Mouse (Mus musculus) lung, postnatal 10 days (tissue): ENCODE data around the gene Sumo1.
"Not testable (repeated sequence)": the region's sequence is repeated elsewhere in the genome, so short reads cannot be mapped to it uniquely, and the experiment has no call there.

Source experiments
- DNase-seq: peaks from one replicate; pipeline ENCODE4 v3.0.0; 2021

The Sumo1 gene

DNA sequence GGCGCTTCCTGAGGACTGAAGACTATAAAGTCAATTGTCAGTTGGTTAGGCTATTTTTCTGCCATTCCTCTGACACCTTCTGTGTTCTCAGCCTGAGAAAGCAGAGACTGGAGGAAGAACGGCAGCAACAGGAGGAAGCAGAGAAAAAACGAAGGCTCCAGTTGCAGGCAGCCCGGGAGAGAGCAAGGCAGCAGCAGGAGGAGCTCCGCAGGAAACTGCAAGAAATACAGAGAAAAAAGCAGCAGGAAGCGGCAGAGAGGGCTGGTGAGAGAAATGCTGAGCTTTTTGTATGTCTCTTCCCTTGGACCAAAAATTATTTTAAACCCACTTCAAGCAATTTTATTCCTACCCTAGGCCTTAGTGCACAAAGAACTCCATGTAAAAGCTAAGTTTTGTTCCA lies 37.6 kb downstream of the Sumo1 start:
- no peak for DNase-seq

DNA sequence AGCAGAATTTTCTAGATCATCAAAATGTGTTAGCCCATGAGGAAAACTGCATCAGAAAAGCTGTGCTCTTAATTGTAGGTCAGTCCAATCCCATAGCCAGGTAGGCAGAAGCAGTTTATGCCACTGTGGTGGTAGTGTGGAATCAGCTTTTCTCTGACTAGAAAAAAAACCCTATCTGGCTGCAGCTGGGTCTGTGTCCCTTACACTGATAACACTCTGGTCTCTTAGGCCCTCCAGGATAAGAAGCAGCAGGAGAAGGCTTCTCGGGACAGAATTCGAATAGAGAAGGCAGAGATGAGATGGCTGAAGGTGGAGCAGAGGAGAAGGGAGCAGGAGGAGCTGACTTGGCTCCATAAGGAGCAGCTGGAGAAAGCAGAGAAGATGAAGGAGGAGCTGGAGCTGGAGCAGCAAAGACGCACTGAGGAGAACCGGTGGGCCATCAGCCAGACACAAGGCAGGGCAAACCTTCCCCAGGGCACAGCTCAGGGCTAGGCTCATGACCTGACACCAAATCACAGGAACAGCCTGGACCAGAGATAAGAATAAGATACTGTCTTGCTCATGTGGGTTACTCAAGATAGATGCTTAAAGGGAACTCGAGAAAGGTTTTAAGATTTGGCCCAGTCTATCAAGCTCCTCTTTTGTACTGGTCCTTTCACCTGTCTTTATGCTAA lies 38.5 kb downstream of the Sumo1 start:
- DNase-seq: no peak

DNA sequence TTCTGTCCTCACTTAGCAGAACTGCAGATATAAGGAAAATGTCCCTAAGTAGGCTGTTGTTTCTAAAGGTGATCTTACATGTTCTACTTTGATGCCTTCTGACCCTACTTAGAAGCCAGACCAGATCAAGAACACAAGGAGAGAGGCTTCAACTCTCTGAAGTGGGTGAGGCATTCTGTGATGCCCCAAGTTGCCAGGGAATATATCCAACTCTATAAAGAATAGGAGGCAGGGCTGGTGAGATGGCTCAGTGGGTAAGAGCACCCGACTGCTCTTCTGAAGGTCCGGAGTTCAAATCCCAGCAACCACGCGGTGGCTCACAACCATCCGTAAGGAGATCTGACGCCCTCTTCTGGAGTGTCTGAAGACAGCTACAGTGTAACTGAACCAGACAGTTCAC lies 40.3 kb downstream of the Sumo1 start:
- not testable (repeated sequence) for DNase-seq

DNA sequence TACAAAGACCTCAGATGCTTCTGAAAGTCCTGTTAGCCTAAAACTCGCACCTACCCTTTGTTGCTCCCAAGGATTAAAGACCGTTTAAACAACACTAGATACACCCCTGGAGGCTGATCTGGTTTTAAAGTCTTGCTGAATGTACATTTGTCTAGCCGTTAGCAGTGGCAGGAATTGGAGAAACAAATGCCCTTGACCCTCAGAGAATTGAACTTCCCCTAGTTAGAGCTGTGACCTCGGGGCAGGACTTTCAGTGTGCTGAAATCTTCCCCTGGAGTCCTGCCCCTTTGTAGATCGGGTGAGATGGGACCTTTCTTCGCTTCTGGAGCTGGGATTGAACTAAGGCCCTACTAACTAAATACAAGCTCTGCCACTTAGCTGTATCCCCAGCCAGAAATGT lies 41.4 kb downstream of the Sumo1 start:
- no peak for DNase-seq

DNA sequence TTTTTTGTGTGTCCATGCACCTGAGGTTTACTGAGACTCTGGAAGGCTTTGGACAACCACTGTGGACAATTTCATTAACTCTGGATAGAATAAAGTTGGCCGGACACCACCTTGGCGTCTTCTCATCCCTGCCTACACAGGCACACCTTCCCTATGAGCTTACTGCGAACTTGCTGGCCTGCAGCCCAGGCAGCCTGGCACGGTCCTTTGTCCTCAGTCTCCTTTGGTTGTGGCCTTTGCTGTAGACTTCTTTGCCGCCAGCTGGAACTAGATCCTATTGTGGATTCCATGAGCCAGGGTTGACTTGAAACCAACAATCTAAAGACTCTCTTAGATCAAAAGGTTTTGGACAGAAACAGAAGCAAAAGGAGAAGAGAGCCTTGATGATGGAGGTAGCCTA lies 45.2 kb downstream of the Sumo1 start:
- DNase-seq: no peak

DNA sequence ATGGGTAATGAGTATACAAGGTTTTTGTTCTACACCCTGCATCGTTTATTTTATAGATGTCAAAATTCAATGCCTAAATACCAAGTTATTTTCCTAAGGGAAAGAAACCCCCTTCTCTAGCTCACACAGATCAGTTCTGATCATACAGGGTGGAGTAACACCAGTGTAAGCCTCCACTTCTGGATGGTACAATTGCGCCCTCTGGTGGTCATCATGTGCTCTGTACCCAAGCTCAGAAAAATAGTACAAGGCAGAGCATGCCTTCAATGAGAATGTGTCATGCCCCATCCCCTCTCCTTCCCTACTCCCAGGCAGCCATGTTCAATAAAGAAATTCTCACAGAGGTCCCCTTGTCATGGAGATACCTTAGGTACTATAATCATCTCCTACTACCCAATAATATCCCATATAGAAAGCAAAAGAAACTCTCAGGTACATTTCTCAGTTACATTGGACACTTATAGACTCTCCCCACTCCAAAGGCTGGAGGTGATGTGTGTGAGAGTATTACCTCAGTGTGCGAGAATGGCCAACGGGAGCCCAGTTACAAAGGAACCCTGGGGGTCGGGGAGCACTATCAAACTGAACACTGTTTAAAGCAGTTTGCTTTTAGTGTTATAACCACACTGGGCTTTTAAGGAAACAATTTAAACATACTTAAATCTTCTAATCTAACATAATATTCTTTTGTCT lies 47.2 kb downstream of the Sumo1 start:
- peak; percentile 81 for DNase-seq

DNA sequence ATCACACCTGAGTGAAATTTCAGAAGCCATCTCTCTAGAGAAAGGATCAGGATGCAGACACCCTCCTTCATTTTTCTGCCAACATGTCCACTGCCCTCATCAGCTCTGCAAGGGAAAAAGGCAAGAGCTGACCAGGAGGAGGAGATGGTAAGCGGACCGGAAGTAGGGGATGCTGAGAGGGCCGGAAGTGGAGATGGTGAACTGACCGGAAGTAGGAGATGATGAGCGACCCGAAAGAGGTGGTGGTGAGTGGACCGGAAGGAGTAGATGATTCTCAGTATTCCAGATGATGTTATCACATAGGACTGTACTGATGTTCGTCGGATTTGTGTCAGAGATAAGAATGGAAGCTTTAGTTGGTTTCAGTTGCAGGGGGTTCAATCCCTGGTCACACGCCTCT lies 51.4 kb downstream of the Sumo1 start:
- no peak for DNase-seq

DNA sequence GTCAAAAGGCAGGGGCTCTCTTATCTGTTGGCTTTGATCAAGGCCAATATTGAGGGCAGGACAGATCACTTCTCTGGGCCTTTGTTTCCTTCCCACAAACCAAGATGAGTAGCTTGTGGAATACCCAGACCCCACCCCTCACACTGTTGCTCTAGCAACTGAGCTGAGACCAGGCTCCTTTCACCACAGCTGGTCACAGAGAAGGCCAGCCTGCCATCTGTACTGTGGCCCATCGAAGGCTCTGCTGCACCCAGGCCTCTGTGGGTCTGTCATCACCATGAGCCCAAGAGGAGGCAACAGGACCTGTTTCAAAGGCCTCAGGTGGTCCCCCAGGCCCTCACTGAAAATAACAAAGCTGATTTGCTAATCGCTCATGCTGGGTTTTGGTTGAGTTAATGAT lies 55.6 kb downstream of the Sumo1 start:
- no peak for DNase-seq

DNA sequence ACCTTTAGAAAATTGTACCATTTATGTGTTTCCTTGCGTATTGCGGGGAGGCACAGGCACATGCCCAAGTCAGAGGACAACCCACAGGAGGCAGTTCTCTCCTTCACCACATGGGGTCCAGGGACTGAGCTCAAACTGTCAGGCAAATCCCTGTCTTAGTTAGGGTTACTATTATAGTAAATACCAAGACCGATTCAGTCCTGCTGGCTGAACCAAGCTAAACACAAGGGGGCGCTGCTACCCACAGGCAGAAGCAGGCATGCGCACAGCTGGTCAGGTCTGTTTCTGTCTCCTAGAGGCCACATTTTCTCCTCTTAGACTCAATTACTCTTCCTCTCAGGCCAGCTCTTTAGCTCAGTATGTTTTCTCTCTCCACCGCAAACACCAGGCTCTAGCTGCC lies 56.8 kb downstream of the Sumo1 start:
- DNase-seq: peak; percentile 89

DNA sequence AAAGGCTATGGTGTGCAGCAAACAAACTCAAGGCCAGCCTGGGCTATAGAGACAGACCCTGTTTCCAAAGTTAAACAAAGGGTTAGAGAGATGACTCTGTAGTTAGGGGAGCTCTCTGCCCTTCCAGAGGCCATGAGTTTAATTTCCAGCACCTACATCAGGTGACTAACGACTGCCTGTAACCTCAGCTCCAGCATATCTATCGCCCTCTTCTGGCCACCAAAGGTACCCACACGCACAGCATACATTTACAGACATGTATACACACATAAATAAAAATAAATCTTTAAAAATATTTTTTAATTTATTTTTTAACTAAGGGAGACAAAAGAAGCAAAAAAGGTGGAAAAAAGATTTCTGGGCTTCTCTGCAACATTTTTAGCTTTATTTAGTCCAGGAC lies 59.7 kb downstream of the Sumo1 start:
- no peak for DNase-seq

DNA sequence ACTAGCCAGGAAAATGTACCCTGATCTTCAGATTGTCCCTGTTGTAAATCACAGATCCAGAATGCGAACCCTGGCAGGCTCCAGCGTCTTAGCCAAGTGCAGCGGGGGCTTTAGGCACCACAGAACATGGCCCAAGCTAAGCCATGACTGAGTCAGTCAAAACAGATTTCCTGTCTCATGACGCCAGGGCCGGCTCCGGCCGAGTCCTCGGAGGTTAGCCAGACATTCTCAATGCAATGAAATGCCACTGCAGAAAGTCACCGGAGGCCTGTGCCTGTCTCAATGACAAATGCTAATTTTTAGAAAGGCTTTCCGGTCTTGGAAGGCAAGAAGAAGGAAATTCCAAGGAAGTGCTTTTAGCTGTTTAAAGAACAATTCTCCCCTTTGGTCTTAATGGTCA lies 60.7 kb downstream of the Sumo1 start:
- peak; percentile 33 for DNase-seq

DNA sequence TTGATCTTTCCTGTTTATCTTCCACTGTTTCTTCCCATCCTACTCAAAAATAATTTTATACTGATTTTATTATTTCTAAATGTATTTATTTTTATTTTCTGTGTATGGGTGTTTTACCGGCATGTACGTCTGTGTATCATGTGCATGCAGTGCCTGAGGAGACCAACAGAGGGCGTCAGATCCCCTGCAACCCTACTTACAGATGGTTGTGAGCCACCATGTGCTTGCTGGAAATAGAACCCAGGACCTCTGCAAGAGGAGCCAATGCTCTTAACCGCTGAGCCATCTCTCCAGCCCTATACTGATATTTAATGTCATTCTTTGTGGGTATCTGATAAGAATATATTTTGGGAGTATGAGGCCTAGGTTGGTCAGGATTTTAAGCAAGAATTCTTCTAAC lies 61.2 kb downstream of the Sumo1 start:
- no peak for DNase-seq

DNA sequence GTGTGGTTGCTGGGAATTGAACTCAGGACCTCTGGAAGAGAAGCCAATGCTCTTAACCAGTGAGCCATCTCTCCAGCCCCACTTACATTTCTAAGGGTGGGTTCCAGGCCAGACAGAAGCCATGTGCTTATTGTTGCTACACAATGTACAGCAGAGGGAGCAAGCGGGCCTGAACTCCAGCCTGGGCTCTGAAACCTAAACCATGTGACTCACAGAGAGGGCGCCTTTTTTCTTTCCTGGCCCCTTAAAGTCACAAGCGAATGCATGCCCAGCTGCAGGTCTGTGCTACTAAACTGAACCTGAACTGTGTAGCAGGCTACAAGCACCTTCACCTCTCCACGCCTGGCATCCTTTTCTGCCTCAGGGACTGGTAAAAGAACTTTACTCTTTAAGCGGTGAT lies 61.7 kb downstream of the Sumo1 start:
- no peak for DNase-seq

DNA sequence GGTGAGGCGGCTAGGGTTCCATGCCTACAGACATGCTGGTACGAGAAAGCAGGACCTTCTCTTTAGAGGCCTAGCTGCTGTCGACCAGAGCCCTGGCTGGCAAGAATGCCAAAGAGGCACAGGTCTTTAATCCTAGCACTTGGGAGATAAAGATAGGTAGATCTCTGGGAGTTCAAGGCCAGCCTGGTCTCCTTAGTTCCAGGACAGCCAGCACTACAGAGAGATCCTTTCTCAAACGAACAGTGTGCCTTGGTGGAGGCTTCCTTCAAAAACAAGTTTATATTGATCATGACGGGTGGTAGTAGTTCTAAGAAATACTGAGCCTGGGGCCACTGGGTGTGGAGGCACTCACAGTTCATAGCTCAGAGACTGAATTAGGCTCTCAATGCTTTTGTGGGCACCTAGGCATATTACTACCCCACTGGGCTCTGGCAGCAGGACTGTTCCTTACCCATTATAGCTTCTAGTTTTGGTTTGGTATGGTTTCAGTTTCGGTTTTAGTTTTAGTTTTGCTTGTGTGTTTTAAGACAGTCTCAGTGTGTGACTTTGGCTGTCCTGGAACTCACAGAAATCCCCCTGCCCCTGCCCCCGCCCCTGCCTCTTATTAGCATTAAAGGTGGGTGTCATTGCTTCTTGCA lies 62.4 kb downstream of the Sumo1 start:
- no peak for DNase-seq

DNA sequence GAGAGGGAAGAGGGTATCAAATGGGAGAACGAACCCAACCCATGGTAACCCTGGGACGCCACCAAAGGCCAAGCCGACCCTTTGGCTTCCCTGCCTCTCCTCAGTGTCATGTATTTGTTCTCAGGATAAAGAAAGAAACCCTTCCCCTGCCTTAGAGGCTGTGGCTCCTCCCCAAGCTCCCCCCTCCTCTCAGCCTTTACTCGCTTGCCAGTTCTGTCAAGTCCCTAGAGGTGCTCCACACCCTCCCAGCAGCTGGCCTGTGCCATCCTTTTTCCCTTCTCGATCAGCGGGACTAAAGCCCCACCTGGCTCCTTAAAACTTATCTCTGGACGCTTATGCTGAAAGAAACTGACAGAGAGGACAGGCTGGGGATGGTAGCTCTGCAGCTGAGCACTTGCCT lies 63.6 kb downstream of the Sumo1 start:
- no peak for DNase-seq

DNA sequence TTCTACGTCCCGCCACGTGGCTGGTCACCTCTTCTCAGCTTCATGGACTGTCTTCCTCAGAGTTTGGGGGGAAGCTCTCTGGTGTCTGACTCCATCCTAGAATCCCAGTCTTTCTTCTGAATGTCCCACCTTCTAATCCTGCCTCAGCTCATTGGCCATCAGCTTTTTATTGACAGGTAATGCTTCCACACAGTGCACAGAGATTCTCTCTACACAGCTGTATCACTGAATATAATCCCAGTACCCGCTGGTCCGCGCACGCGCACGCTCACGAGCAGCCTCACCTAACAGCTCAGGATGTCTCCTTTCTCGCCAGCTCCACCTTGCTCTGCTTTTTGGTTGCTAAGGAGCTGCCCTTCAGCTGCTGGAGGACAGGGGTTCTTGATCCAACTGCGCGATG lies 64.2 kb downstream of the Sumo1 start:
- DNase-seq: no peak

DNA sequence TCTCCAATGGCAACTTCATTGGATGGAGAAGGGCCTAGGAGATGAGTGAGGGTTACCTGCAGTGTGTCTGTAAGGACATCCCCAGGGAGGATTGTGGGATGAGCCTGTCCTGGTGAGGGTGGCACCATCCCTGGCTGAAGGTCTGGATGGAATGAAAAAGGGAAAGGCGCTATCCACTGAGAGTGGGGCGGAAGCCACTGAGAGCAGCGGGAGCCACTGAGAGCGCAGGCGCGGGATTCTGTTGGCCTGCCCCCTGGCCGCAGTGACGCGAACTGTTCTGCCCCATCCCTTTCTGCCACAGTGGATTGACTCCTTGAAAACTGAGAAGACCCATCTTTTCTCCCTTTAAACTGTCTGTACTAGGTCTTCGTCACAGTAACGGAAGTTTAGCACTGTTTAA lies 66.7 kb downstream of the Sumo1 start:
- DNase-seq: peak; percentile 50

DNA sequence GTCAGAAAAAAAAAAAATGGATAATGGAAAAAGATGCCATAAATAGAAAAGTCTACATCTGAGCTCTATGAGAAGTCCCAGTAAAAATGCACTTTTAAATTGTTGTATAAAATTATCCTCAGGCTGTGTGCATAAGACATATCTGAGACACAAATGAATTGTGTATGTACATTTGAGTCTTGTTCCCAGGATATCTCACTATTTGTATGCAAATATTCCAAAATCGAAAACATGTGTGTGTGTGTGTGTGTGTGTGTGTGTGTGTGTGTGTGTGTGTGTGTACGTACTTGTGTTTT lies 67.3 kb downstream of the Sumo1 start:
- DNase-seq: no peak

DNA sequence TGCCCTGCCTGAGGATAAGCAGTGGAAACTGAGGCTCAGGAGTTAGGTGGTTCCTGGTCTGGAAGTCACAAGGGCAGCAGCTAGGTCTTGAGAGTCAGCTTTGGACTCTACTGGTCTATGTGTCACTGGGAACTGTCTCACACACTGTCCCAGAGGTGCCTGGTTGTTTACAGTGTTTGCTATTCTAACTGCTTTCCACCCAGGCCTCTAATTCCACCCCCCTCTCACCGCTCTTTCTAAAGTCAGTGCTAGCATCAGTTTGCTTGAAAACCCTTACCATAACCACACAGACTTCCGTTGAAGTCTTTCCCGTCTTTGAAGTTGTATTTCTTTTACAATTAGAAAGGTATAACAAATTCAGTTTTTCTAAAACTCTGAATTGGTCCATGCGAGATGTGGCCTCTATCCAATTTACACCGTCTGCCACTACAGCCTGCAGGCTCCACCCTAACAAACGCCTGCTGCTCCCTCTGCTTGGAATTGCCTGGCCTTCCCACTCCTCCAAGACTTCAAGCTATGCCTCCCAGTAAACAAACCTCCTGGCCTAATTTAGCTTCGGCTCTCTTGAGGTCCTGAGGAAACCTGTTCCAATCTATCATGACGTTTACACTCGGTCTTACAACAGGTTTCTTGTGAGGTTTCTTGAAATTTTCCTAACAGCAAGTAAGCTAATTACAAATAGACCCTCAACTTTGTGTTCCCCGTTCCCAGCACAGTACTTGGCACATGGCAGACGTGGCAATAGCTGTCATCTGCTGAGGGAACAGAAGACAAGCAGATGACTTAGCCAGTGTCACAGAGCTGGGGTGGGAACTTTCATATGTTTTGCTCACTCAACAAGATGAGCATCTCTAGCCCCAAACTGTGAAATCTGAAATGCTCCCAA lies 67.9 kb downstream of the Sumo1 start:
- no peak for DNase-seq

DNA sequence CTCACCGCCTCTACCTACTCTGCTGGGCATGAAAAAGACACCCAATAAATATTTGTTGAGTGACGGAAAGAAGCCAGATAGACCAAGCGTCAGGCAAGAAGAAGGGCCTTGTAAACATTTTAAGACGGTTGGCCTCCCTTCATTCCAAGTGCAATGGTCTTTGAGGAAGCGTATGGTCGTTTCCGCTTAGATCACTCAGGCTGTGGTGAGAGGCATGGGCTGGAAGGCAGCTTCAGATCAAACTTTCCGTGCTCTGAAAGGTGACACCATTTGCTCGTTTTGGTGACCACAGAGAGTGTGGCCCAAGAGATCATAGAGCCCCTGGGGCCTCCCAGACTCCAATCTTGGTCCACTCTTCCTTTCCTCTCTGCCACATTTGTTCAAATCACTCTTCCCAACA lies 75.0 kb downstream of the Sumo1 start:
- DNase-seq: no peak

DNA sequence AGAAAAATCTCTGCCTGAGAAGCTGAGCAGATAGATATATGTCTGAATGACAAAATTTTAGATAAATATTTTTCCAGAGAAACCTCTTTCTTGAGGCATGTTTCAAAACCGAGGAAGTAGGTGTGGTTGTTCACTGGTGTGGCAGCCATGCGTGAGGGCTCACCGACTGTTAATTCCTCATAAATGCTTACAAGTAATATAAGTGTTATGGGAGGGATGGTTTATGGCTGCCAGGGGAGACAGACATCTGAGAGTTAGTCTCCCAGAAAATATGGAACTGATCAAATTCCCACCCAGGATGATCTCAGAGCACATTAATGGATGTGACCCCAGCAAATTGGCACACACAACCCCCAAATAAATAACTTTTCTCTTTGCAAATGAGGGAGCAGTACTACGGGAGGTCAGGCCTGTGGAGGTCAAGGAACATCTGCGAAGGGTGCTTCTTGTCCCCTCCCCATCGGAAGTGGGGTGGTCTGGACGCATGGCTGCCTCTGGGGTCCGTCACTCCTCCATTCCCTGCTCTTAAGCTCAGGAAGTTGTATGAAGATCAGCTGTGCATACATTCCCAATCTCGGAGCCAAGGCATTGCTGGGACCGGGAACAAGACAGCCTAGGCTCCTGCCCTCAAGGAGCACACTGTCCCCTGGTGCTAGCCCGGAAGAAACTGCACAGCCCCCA lies 75.9 kb downstream of the Sumo1 start:
- DNase-seq: no peak

DNA sequence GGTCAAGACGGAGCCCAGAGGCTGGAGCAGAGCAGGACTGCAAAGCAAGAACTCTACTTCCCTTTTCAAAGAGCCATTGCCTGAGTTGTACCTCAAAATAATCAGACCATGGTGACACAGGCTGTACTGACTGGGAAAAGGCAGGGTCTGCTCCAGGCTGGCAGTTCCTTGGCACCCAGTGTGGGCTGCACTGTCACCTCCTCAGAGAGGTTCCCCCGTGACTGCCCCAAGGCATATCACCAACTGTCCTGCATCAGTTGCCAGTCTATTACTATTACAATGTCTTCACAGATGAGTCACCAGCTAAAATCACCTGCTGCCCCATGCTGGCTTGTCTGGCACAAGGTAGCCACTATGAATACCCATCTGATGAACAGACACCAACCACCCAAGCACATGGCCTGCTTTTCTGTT lies 77.0 kb downstream of the Sumo1 start:
- no peak for DNase-seq

DNA sequence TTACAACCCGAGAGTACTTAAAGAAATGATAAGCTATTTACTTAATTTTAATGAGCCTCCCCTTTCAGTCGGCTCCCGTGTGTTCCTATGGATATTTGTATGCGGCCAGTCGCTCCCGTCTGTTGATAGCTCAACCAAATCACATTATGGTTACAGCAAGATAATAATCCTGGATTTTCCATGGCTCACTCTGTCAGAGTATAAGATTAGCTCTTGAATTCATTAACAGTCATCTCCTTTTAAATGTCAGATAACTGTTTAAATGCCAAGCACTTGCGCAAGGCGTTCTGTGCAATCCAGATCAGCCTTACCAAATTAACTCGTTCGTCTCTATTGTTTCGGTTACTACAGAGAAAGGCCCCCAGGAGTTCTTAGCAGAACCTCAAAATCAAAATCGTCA lies 77.8 kb downstream of the Sumo1 start:
- DNase-seq: no peak
